Mouse (Mus musculus): ENCODE data around the gene Apom. TPM values are rescaled to one million over a fixed set of nuclear protein-coding genes. Genes with fewer than 3 reads are reported as not detected.

Gene Apom
- total RNA-seq (2023), result not detected

DNA sequence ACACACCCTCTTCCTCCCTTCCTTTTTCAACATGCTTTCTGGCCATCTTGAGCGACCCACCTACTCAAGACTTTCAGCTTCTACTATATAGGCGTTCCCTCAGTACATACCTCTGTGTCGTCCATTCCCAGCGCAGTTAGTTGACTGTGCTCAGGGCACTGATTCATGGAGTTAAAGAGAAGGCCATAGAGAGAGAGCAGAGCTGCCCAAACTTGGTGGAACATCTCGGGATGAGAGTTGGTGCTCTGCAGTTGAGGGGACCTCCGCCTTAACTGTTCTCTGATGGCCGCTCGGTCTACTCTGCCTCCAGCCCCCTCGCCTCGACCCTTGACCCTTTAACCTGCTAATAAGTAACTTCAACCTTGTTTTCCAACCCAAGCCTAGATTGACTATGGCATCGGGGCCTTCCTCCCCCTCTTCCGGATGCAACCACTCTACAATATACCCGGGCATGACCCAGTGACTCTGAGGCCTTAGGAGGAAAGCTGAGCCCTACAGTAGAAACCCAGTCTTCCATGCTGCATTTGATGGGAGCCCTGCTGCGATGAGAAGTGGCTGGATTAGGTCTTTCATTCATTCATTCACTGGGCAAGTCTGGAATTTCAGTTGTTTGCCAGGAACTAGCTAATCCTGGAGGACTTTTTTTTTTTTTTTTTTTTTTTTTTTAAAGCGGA is at the start of gene Apom:
Apom (minus strand) TSS at position 551 of the 674 bp plus-strand sequence.

DNA sequence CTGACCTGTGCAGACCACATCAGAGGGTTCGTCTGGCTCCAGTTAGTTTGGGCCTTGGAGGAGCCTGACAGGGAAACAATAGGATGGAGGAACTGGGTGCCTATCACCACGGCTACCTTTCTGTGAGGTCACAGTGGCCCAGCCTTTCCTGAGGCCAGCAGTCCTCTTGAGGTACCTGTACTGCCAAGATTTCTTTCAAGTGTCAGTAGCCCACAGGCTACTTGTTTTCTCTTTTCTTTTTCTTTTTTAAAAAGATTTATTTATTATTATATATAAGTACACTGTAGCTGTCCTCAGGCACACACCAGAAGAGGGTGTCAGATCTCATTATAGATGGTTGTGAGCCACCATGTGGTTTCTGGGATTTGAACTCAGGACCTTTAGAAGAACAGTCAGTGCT is 44.1 kb upstream of the Apom start, which contains the start of gene Aif1:
Aif1 (minus strand) TSS at position 101 of the 400 bp plus-strand sequence.

GRCm38 (mm10) chr17:35164568-35165450 is 33.0 kb upstream of the Apom start, which contains the start of gene Prrc2a:
Prrc2a (minus strand) TSS chr17:35164897.

GRCm38 (mm10) chr17:35134801-35135590 is 3.1 kb upstream of the Apom start, which contains the start of gene Bag6:
Bag6 (plus strand) TSS chr17:35135178.

GRCm38 (mm10) chr17:35126206-35126611 is 5.6 kb downstream of the Apom start, which contains the start of gene D17H6S53E:
D17H6S53E (plus strand) TSS chr17:35126373.

DNA sequence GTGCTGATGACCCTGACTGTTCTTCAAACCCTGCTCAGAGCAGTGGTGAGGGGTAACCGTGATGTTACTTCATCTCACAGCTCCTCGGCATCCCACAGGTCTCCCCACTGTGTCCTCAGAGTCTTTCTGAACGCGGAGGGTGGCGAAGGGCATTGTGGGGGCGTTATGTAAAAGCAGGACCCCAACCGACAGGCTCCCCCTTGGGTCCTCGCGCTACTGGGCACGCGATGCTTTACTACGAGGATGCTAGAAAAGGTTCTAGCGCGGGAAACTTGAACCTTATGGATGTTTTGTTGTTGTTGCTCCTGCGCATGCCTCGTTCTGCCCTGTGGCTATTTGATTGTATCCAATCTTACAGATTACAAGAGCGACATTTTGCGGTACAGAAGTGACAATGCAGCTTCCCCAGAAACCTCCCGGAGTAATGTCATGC is 10.0 kb downstream of the Apom start, which contains the start of gene Csnk2b:
Csnk2b (minus strand) TSS at position 183 of the 433 bp plus-strand sequence.

GRCm38 (mm10) chr17:35121143-35121799 is 10.6 kb downstream of the Apom start, which contains the start of gene Gpank1:
Gpank1 (plus strand) TSS chr17:35121455.

DNA sequence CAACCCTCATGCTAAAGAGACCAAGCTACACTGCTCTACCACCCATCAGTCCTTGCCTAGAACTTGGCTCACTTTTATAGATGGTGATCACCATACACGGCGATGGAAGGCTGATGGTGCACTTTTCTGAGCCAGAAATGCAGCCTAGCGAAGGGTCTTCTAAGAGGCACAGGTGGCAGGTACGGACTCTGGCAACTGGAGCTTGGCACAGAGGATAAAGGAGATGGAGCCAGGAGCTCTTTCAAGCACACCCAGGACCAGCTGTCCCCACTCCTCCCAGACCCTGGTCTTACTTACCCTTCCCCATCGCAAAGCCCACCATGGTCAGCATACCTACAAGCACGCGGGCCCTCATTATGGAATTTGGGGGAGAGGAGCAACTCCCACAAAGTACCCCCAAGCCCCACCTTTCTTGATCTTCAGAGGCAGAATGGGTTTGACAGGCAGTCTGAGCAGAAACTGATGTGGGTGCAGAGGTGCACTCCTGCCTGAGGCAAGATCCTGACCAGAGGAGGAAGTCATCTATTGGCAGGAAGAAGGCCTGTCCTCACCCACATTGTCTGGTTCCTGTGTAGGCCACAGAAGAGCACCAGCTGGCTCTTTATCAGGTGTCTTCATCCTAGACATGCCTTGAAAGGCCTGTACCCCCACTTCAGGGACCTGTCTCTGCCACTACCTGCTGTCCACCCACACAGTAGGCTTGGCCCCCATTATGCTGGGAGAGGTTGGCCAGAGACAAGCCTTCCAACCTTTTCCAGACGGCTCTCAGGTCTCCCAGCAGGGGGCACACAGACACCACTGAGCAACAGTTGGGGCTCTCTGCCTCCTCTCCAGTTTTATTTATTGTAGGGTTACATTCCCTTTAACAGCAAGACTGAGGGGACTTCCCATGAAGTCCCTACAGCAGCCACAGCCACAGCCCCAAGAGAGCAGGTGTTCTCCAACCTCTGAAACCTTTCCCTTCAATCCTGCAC is 16.5 kb downstream of the Apom start, which contains the start of gene Ly6g5b:
Ly6g5b (minus strand) TSS at position 383 of the 974 bp plus-strand sequence.

DNA sequence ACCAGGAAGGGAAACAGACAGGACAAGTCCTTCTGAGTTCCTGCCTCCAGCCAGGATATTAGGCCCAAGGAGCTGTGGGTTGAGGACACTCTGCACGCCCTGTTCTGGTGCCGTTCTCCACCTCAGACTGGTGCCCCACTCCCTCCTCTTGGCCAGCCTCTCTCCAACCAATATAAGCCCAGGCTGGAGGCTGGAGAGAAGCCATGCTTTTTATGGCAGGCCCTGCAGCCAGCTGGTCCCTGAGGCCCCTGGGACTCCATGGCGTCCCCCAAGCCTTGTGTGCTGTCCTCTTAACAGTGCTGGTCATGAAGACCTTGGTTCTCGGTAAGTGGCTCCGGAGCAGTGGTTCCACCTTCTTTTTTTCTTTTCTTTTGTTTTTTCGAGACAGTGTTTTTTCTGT is 23.8 kb downstream of the Apom start, which contains the start of gene Ly6g5c:
Ly6g5c (plus strand) TSS at position 183 of the 400 bp plus-strand sequence.

GRCm38 (mm10) chr17:35088825-35089644 is 42.8 kb downstream of the Apom start, which contains the start of gene Abhd16a:
Abhd16a (plus strand) TSS chr17:35089263.

GRCm38 (mm10) chr17:35085208-35085865 is 46.5 kb downstream of the Apom start, which contains the start of gene Ly6g6f:
Ly6g6f (minus strand) TSS chr17:35085610.

Other genes with a start within 250 kb of the Apom start
- 10 to 100 TPM; 16.6 to 17.2 TPM for gene C2, start 233.8 kb downstream of the Apom start, total RNA-seq (2023)
- gene Ehmt2, start 233.6 kb downstream of the Apom start, total RNA-seq (2023), result 100 to 1,000 TPM; 134 to 139 TPM
- gene Slc44a4, start 217.6 kb downstream of the Apom start, total RNA-seq (2023), result not detected
- gene Neu1, start 200.8 kb downstream of the Apom start, total RNA-seq (2023), result 10 to 100 TPM; 58.9 to 60.2 TPM
- gene Hspa1b, start 172.8 kb downstream of the Apom start, total RNA-seq (2023), result 100 to 1,000 TPM; 240 to 289 TPM
- not detected for gene Gm20481, start 162.1 kb downstream of the Apom start, total RNA-seq (2023)
- gene Hspa1a, start 159.9 kb downstream of the Apom start, total RNA-seq (2023), result 100 to 1,000 TPM; 322 to 373 TPM
- gene Hspa1l, start 159.3 kb downstream of the Apom start, total RNA-seq (2023), result under 1 TPM; 0.55 to 0.76 TPM
- gene Lsm2, start 150.2 kb downstream of the Apom start, total RNA-seq (2023), result 10 to 100 TPM; 18.6 to 21.1 TPM
- gene Vars, start 131.1 kb downstream of the Apom start, total RNA-seq (2023), result 10 to 100 TPM; 89.4 to 93.9 TPM
- under 1 TPM in 1 of 2 experiments, not detected in 1; 0.16 TPM for gene Vwa7, start 115.5 kb downstream of the Apom start, total RNA-seq (2023)
- gene Sapcd1, start 104.0 kb downstream of the Apom start, total RNA-seq (2023), result not detected
- gene Msh5, start 85.3 kb downstream of the Apom start, total RNA-seq (2023), result 1 to 10 TPM; 1.0 to 2.2 TPM
- 100 to 1,000 TPM; 258 to 267 TPM for gene Clic1, start 82.1 kb downstream of the Apom start, total RNA-seq (2023)
- 1 to 10 TPM; 1.2 to 1.7 TPM for gene Ddah2, start 73.0 kb downstream of the Apom start, total RNA-seq (2023)
- gene Ly6g6c, start 66.7 kb downstream of the Apom start, total RNA-seq (2023), result not detected
- gene Mpig6b, start 65.9 kb downstream of the Apom start, total RNA-seq (2023), result not detected
- gene Ly6g6e, start 55.1 kb downstream of the Apom start, total RNA-seq (2023), result not detected
- gene Ly6g6d, start 54.0 kb downstream of the Apom start, total RNA-seq (2023), result not detected
- not detected for gene Ly6g6f, start 46.4 kb downstream of the Apom start, total RNA-seq (2023)
- 10 to 100 TPM; 58.8 to 60.6 TPM for gene Abhd16a, start 42.8 kb downstream of the Apom start, total RNA-seq (2023)
- not detected for gene Ly6g5c, start 23.8 kb downstream of the Apom start, total RNA-seq (2023)
- gene Ly6g5b, start 16.6 kb downstream of the Apom start, total RNA-seq (2023), result under 1 TPM; 0.42 to 0.61 TPM
- gene Gpank1, start 10.6 kb downstream of the Apom start, total RNA-seq (2023), result 10 to 100 TPM; 22.2 to 30.3 TPM
- gene Csnk2b, start 10.0 kb downstream of the Apom start, total RNA-seq (2023), result 100 to 1,000 TPM; 133 to 155 TPM
- gene D17H6S53E, start 5.7 kb downstream of the Apom start, total RNA-seq (2023), result 10 to 100 TPM; 15.5 to 25.3 TPM
- 100 to 1,000 TPM; 324 to 360 TPM for gene Bag6, start 3.1 kb upstream of the Apom start, total RNA-seq (2023)
- 100 to 1,000 TPM; 227 to 228 TPM for gene Prrc2a, start 32.8 kb upstream of the Apom start, total RNA-seq (2023)
- gene Aif1, start 44.0 kb upstream of the Apom start, total RNA-seq (2023), result 100 to 1,000 TPM; 172 to 206 TPM
- 100 to 1,000 TPM; 935 to 974 TPM for gene Lst1, start 56.4 kb upstream of the Apom start, total RNA-seq (2023)
- gene Ltb, start 62.4 kb upstream of the Apom start, total RNA-seq (2023), result 10 to 100 TPM; 72.7 to 86.4 TPM
- 10 to 100 TPM; 57.3 to 92.8 TPM for gene Tnf, start 70.0 kb upstream of the Apom start, total RNA-seq (2023)
- not detected for gene Lta, start 73.3 kb upstream of the Apom start, total RNA-seq (2023)
- 1 to 10 TPM in 1 of 2 experiments, not detected in 1; 1.3 TPM for gene Gm16181, start 88.8 kb upstream of the Apom start, total RNA-seq (2023)
- 1 to 10 TPM; 1.8 to 4.2 TPM for gene Atp6v1g2, start 101.6 kb upstream of the Apom start, total RNA-seq (2023)
- gene Nfkbil1, start 103.7 kb upstream of the Apom start, total RNA-seq (2023), result 10 to 100 TPM; 13.1 to 13.4 TPM
- 100 to 1,000 TPM; 243 to 247 TPM for gene Ddx39b, start 109.7 kb upstream of the Apom start, total RNA-seq (2023)
- 1,000 to 10,000 TPM; 2,563 to 2,615 TPM for gene H2-D1, start 130.7 kb upstream of the Apom start, total RNA-seq (2023)
- 10 to 100 TPM; 10.2 to 13.7 TPM for gene H2-Q1, start 188.4 kb upstream of the Apom start, total RNA-seq (2023)
- gene H2-Q2, start 210.2 kb upstream of the Apom start, total RNA-seq (2023), result 10 to 100 TPM; 11.6 to 12.7 TPM
- gene H2-Q4, start 247.6 kb upstream of the Apom start, total RNA-seq (2023), result 100 to 1,000 TPM; 176 to 190 TPM